Mouse (Mus musculus) left cerebral cortex, postnatal 36 days (tissue): ENCODE results near the gene Ctps2. TPM values are rescaled to one million over a fixed set of nuclear protein-coding genes. Genes with fewer than 3 reads are reported as not detected.
A peak's percentile ranks its signal among the peaks of the same experiment; 100 is the strongest.
"Not testable (repeated sequence)": the region's sequence is repeated elsewhere in the genome, so short reads cannot be mapped to it uniquely, and the experiment has no call there.

Source experiments
- DNase-seq, 2 experiments: peaks; one replicate each; pipeline ENCODE4 v3.0.0; 2021 to 2022; ENCODE audit warnings: low spot score in 2 of 2, mixed read lengths in 1 of 2
- intact Hi-C: fragments of 180-260 bp; cut with DNase I; formaldehyde crosslinking; loops from one replicate; pipeline ENCODE4 v1.15.1; 2025
- total RNA-seq, 2 experiments: library from RNA; stranded (reverse); gene quantifications; 2 replicates each; pipeline ENCODE4 v1.2.3; 2021

Gene Ctps2
- total RNA-seq = 10 to 100 TPM; 52.8 to 60.2 TPM

- intact Hi-C loops = no loop called here
- DNase-seq = no peak
Measured at GRCm38 (mm10) chrX:162900938-162901337, at the start of gene Ctps2. Gene Ctps2, plus strand, starts transcription at chrX:162901238.

GRCm38 (mm10) chrX:162868294-162868965 is 32.6 kb upstream of the Ctps2 start:
- intact Hi-C loops = no loop called here
- DNase-seq = no peak

- no peak for DNase-seq
- intact Hi-C loops = no loop called here
Measured at GRCm38 (mm10) chrX:162871734-162872517, 29.1 kb upstream of the Ctps2 start.

GRCm38 (mm10) chrX:162873761-162874160 is 27.3 kb upstream of the Ctps2 start:
- no peak for DNase-seq
- intact Hi-C loops = no loop called here

GRCm38 (mm10) chrX:162878236-162878635 is 22.8 kb upstream of the Ctps2 start:
- intact Hi-C loops = no loop called here
- no peak for DNase-seq

- intact Hi-C loops = no loop called here
- peak; percentile 66 to 73 for DNase-seq
Measured at GRCm38 (mm10) chrX:162887931-162888511, 13.0 kb upstream of the Ctps2 start, which contains the start of gene Syap1. Gene Syap1, minus strand, starts transcription at chrX:162888447.

- intact Hi-C loops, DNase-seq: not testable (repeated sequence)
Measured at GRCm38 (mm10) chrX:162888575-162889223, 12.3 kb upstream of the Ctps2 start.

GRCm38 (mm10) chrX:162901371-162902039 is 467 bp downstream of the Ctps2 start:
- intact Hi-C loops = no loop called here

GRCm38 (mm10) chrX:162902040-162902734 is 1.1 kb downstream of the Ctps2 start:
- DNase-seq = peak; percentile 54
- intact Hi-C loops = no loop called here

More at GRCm38 (mm10) chrX:162901371-162902039, 467 bp downstream of the Ctps2 start:
- DNase-seq = peak; percentile 27 to 29

GRCm38 (mm10) chrX:162907554-162907953 is 6.5 kb downstream of the Ctps2 start:
- intact Hi-C loops = no loop called here

GRCm38 (mm10) chrX:162913651-162914050 is 12.6 kb downstream of the Ctps2 start:
- intact Hi-C loops = loop anchor here (10.0 kb wide), 1 partner anchor 1151 kb away; no protein-coding TSS in a partner anchor
- no peak for DNase-seq

More at GRCm38 (mm10) chrX:162907554-162907953, 6.5 kb downstream of the Ctps2 start:
- no peak for DNase-seq

GRCm38 (mm10) chrX:162915697-162916096 is 14.7 kb downstream of the Ctps2 start:
- intact Hi-C loops = loop anchor here (10.0 kb wide), 1 partner anchor 1149 kb away; no protein-coding TSS in a partner anchor
- DNase-seq = peak; percentile 13 to 27

- no peak for DNase-seq
- intact Hi-C loops = no loop called here
Measured at GRCm38 (mm10) chrX:162921487-162922125, 20.6 kb downstream of the Ctps2 start.

- DNase-seq = no peak
- intact Hi-C loops = no loop called here
Measured at GRCm38 (mm10) chrX:162931467-162931866, 30.4 kb downstream of the Ctps2 start.

- DNase-seq = no peak
- intact Hi-C loops = loop anchor here (10.0 kb wide), 1 partner anchor 1233 kb away; no protein-coding TSS in a partner anchor
Measured at GRCm38 (mm10) chrX:162942027-162942426, 41.0 kb downstream of the Ctps2 start.

GRCm38 (mm10) chrX:162949811-162950439 is 48.9 kb downstream of the Ctps2 start:
- peak in 1 of 2 experiments; percentile 9 for DNase-seq
- intact Hi-C loops = loop anchor here (10.0 kb wide), 1 partner anchor 1225 kb away; no protein-coding TSS in a partner anchor

GRCm38 (mm10) chrX:162957921-162958320 is 56.9 kb downstream of the Ctps2 start:
- no peak for DNase-seq
- intact Hi-C loops = no loop called here

- intact Hi-C loops = no loop called here
Measured at GRCm38 (mm10) chrX:162963840-162964239, 62.8 kb downstream of the Ctps2 start.

More at GRCm38 (mm10) chrX:162963840-162964239, 62.8 kb downstream of the Ctps2 start:
- no peak for DNase-seq
